Mouse (Mus musculus): ENCODE data around the gene Lrrc28. TPM values are rescaled to one million over a fixed set of nuclear protein-coding genes. Genes with fewer than 3 reads are reported as not detected.
A peak's percentile ranks its signal among the peaks of the same experiment; 100 is the strongest.

Gene Lrrc28
- total RNA-seq (2021): 14.1 and 22.0 TPM in 2 replicates
- long read RNA-seq, partial matches to known transcripts: 6 of 26 reads
- long read RNA-seq, other reads (novel, unspliced or antisense): 16 of 26 reads

DNA sequence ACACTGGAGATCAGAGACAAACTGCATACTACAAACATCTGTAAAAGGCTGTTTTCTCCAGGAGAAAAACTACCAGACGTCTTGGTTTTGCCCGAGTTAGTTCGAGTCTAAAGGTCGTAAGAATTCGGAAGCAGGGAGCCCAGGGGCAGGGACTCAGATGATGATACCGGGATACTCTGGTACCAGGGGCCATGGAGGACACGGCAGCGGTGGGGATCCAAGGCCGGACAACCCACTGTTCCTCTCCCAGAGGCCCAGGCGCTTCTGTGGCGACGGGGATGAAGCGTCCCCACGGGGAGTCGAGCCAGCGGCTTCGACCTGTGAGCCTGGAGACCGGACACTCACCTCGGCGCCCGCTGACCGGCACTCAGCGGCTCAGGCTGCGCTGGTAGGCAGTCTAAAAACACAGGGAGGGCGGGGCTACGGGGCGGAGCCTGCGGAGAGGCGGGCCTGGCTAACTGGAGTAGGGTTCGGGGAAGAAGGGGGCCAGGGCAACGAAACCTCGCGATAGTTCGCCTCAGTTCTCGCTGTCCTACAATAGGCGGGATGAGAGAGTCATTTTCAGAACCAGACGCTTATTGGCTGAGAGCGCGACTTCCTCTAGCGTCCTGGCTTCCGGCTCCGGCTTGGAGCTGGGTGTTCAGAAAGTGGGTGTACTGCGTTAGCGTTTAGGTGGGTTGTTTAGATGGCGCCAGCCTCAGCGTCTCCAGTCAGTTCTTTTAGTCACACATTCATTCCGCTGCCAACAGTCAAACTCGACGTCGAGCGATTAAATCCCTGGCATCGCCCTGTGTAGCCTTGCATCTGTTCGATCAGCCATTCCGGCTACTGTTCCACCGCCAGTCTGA is at the start of gene Lrrc28:
Gene Lrrc28, minus strand, starts transcription at position 436 of the 848 bp plus-strand sequence.
- peak; percentile 99 for DNase-seq

DNA sequence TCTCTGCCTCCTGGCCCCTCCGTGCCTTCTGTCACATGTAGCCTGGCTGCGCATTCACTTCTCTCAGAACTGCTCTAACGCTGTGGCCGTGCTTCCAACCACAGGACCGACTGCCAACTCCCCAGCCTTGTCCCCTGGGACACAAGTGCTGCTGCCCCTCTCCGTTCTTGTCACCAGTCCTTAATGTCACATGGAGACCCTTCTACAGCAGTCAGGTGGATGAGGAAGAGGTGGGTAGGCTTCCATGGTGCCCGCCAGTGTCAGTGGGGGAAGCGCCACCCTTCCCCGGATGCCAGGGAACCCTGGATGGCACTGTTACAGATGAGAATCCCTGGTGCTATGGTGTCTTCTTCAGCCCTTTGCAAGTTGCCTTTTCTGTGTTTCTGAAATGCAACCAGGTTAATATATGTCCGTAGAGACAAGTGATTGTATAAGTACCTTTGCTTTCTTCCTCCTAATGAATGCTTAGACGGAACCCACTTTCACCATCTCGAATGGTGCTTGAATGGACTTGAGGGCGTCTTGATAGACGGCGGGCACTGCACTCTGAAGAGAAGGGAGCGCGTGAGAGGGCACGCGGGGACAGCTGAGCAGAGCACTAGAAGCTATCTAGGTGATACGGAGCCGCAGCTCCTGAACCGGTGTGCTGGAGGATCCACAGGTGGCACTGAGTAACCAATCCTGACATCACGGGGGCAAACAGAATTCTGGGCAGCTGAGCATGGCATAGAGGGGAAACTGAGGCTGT is 47.9 kb upstream of the Lrrc28 start:
- no peak for DNase-seq

DNA sequence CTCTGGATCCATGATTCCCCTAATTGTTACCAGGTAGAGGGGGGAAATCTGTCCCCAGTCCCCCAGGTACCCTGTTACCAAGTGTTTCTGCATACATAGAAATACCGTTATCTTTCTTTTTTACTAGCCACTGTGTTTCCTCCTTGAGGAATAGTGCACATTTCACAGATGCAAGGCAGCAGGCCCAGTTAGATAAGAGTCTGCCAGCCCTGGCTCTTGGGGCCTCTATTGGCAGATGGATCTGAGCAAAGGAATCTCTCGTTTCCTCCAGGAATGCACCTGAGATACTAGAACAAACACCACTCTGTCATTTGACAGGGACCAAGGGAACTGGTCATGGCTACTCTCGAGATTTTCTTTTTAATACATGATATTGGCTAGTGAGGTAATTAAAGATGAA is 47.1 kb upstream of the Lrrc28 start:
- DNase-seq: no peak

DNA sequence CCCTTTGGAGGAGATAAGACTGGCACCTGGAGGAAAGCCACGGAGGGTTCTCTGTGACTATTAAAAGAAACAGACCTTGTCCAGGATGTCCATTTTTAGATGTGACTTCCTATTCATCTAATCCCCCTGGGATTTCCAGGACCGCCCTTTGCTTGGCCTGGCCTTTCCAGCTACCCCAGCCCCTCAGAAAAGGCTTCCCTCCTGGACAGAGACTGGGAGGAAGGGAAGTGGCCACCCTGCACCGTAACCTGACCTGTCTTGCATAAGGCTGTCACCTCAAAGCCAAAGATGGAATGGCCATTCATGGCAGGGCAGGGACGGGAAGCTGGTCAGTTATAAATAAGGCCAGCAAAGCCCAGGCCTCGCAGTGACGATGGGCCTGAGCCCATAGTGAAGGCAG is 46.0 kb upstream of the Lrrc28 start:
- no peak for DNase-seq

DNA sequence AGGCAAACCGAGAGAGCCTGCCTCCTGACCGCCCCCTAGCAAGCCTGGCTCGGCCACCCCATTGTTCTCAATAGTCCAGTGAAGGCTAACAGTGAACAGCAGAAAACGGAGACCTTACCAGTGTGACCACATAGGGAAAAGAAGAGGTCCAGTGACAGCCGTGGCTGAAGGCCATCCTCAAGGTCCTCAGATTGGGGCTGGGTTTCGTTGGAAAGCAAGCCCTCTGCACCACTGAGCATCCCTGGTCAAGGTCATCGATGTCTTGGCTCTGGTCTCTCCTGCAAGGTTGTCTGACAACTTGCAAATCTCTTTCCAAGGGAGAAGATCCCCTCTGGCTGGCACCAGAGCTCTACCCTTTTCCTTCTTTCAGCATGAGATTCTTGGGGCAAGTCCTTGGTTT is 44.7 kb upstream of the Lrrc28 start:
- DNase-seq: no peak

DNA sequence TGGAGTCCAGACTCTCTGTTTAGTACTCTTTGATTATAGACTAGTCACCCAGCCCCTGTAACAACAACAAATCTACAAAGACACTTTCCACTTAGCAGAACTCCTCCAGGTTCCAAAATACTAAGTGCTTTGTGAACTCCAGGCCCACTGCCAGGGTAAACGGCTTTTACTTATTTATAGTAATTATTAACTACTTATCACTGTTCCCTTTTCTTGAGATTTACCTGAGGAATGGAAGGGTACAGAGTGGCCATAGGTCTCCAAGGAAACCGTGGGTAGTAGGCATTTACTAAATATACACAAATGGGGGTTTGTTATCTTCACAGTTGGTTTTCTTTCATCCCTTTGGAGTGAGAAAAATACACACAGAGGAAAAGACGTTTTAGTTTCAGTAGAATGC is 43.2 kb upstream of the Lrrc28 start:
- no peak for DNase-seq

DNA sequence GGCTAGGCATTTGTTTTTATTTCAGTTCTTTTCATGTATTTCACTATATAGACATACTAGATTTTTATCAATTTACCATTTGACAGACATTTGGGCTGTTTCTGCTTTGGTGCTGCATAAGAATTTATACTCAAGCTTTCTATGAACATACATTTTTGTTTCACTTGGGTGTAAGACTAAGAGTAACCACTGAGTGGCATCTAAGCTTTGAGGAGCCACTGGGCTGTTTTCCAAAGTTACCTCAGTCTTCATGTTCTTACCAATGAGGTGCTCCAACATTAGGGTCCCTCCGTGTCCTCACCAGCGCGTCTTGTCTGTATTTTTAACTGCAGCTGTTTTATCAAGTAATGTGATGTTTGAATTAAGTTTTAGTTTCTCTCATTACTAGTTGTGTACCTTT is 41.5 kb upstream of the Lrrc28 start:
- no peak for DNase-seq

DNA sequence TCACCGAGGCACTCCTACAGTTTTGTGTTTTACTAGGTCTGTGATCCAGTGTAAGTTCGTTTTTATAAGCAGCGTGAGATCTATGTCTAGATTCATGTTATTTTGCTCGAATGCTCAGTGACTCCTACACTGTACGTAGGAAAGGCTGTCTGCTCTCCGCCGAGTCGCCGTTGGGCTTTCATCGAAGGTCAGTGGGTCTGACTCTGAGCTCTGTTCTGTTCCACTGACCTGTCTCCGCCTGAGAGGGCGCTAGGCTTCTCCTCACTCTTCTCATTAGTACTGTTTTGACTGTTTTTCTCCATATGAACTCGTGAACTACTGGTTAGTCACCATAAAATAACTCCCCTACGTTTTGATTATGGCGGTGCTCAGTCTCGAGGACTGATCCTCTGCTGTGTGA is 37.9 kb upstream of the Lrrc28 start:
- DNase-seq: no peak

DNA sequence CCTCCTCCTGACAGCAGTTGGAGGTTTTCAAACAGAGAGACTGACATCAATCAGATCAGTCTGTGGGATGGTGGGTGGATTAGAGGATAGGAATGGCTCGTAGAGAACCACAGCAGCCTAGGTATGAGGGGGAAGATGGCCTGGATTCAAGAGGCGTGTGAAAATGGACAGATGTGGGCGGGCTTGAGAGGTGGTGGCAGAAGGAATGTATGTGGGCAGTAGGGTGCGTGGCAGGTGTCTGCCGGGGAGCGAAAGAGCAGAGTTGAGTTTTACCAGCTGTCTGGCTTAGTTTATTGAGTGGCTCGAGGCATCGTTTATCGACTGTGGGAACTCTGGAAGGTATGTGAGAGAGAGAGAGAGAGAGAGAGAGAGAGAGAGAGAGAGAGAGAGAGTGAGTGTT is 36.0 kb upstream of the Lrrc28 start:
- DNase-seq: no peak

DNA sequence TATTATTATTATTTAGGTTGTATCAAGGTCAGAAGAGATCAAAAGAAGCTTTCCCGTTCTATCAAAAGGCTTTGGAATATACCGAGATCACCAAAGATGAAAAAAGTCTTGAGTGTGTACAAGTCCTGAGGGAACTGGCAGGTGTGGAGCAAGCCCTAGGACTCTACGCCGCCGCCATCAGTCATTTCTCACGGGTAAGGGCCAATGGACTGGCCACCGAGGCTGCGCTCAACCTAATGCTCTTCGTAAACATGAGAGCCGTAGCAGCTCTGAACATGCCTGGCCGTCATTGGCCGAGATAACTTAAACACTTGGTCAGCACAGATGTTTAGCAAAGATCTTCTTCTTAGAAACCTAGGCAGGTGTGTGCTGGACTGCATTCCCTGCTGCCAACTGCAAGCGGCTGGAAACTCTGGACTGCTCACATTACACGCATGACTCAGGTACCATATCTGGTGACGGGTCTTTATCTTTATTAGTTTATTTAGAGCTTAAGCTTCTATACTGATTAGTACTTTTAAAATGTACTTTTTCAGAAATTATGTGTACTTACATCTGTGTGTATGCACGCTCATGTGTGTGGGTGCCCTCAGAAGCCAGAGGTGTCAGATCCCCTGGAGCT is 33.9 kb upstream of the Lrrc28 start:
- no peak for DNase-seq

DNA sequence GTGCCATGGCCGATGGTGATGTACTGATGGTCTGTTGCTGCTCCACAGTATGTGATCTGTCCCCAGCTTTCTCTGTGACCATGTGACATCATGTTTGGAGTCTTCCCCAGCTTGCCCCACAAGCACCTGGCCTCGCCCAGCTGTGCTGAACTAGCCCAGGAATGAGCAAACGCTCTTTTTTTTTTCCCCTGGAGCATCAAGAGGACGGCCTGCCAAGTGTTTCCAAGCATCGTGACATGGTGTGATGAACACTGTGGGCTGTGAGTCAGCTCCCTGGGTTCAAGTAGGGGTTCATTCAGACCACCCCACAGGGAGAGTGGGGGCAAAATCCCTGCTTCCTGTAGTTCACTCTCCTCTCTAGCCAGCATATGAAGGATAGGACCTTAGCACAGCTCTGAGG is 28.6 kb upstream of the Lrrc28 start:
- no peak for DNase-seq

DNA sequence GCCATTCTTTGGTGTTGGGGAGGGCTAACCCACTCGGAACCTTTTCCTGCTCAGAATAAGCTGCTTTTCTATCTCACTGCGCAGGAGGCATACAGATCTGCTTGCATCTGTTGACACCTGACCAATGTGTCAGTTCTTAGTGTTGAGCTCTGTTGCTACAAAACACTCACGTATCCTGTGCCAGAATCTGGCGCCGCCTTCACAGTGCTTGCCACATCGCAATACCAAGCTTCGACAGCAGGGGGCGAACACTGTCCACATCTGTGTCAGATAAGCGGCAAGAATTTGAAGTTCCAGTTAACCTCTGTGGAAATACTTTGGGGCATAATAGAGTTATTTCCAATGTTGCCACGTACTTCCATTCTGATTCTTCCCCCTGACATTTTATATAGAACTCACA is 27.6 kb upstream of the Lrrc28 start:
- DNase-seq: peak; percentile 95

DNA sequence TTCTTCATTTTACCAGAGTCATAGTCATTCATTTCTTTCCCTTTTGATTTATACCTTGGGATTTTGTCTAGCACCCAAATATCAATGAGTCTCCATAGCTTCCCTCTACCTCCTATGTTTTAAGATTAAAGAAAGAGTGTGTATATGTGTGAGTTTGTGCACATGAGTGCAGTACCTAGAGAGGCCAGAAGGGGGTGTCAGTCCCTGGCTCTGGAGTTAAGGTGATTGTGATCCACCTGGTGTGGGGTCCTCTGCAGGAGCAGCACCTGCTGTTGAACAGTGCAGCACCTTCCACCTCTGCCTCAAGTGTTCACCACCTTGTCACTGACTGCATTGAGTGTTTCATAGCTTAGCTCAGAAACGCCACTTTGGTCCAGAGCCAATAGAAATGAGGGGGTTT is 25.9 kb upstream of the Lrrc28 start:
- no peak for DNase-seq

DNA sequence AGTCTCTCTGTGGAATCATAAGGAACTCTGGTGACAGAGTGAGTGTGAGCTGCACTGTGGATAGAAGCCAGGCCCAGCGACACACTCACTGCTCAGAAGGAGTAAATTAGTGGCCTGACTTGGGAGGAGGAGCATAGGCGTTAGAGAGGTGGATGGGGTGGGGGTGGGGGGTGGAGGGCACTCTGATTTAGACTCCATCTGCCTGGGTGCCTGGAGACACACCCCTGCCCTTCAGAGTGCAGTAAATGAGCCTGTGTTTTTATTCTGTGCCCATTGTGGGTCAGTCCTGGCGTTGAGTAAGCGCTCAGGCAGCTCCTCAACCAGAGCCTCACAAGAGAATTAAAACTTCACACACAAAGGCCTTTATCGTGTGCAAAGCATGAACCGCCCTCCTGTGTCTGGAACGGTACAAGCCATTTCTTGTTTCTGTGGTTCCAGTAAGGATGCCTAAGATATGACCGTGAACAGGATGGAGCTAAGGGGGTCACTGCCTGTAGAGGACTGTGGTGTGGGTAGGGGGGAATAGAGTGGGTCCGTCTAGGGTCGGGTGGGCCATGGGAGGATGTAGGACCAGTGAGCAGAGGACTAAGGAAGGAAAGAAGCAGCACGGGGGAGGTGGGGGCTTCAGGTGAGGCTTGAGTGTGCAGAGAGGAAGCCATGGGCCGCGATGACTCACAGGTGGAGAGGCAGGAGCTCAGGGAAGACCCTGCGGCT is 19.1 kb upstream of the Lrrc28 start:
- no peak for DNase-seq

DNA sequence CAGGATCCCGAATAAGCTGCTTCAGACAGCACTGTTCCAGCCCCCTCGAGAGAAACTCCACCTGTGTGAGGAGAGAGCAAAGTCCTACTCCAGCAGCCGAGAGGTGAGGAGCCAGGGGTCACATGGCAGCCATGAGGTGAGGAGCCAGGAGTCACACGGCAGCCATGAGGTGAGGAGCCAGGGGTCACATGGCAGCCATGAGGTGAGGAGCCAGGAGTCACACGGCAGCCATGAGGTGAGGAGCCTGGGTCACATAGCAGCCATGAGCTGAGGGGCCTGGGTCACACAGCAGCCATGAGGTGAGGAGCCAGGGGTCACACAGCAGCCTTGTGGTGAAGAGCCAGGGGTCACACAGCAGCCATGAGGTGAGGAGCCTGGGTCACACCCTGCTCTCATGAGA is 17.4 kb upstream of the Lrrc28 start:
- DNase-seq: no peak

DNA sequence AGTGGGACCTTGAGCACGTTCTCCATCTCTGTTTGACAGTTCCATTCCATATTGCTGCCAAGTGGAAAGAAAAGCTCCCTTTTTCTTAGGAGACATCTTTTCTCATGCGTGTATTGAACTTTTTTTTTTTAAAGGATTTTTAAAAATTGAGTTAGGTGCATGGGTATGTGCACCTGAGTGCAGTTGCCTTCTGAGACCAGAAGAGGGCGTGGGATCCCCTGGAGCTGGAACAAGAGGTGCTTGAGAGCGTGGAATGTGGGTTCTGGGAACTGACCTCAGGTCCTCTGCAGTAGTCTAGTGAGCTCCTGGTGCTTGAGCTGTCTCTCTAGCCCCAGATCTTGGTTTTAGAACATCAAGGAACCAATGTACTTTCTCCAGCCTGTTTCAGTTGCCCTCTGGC is 13.0 kb upstream of the Lrrc28 start:
- DNase-seq: no peak

DNA sequence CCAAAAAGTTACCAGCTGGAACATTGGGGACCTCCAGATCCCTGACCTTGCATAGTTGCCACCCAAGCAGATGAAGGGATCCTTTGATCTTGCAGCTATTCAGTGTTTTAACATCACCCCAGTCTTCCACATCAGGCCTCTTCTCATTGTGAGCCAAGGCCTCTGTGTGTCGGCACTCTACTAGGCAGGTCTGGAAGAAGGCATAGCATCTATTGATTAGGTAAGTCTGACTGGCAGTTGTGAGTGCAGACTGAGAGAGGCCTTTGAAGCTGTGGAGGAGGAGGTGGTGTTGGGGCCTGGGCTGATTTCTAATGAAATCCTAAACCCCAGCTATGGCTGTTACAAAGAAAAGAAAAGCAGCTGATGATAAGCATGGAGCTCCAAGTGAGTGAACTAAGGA is 10.1 kb upstream of the Lrrc28 start:
- DNase-seq: no peak

DNA sequence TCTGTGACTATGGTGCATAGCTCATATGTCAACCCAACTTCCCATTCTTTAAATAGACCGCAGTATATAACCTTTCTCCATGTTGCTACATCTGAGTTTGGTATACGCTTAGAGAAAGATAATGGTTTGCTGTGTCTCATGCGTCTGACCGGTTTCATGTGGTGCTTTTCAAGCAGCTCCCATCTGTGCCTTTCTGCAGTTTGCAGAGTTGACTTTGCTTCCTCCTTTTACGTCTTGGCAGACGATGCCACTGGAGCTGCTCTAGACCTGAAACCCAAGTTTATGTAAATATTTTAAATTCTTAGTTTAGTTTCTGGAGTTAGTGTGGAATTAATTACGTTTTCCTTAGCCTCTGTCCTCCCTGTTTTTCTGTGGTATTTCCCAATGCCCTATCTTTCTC is 9.6 kb upstream of the Lrrc28 start:
- no peak for DNase-seq

DNA sequence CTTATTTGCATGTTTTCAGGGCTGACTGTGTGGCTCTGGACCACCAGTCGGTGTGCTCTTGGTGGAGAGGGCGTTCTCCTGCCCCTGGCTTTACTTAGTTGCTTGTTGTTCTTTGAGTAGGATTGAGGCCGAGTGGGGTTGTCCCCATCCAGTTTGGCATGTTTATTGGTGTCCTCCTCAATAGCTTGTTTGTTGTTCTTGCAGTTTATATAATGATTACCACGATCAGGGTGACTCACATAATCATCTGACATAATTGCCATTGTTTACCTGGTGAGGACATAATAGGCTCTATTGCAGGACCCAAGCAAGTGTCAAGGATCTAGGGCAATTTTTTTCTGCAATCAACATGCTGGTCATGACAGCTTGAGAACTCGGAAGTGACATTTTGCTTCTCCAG is 7.1 kb upstream of the Lrrc28 start:
- no peak for DNase-seq

DNA sequence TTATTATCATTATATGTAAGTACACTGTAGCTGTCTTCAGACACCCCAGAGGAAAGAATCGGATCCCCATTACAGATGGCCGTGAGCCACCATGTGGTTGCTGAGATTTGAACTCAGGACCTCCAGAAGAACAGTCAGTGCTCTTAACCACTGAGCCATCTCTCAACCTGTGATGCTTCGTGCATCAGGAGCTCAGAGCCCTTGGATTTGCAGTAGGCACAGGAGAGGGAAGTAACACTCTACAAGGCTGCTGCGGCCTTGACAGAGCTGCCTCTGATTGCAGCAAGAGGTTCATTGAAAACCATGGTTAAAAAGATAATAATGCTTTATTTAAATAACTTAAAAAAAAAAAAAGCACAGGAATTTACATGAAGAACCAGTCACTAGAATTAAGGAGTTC is 3.3 kb upstream of the Lrrc28 start:
- DNase-seq: peak; percentile 28

DNA sequence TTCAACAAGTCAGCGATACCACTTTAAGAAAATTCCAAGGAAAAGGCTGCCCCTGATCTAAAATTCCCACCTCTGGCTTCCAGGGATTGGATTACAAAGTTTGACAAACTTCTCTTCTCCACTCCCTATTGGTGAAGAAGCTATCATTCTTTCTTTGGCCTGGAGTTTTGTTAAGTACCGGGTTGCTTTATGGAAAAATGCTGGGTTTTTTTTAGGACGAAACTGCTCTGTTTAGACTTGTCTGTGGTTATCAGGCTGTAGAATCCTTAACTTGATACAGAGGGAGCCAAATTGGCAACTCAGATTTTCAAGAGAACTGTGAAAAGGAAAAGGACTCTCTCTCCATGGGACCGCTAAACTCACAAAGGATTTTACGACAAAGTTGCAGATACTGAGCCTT is 2.2 kb upstream of the Lrrc28 start, which contains the start of gene Ttc23:
Gene Ttc23, plus strand, starts transcription at position 134 of the 400 bp plus-strand sequence.
- no peak for DNase-seq

DNA sequence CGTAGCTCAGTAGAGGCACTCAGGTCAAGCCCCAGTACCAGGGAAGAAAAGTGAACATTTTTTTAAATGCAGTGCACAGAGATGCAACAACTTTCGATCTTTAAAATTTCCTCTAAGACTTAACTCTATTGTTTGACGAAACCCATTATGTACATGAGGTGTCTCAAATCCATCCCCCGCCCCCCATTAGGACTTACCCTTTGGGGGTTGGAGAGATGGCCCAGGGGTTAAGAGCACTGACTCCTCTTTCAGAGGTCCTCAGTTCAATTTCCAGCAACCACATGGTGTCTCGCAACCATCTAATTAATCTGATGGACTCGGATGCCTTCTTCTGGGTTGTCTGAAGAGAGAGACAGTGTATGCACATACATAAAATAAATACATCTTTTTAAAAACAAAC is 1.1 kb upstream of the Lrrc28 start:
- no peak for DNase-seq

DNA sequence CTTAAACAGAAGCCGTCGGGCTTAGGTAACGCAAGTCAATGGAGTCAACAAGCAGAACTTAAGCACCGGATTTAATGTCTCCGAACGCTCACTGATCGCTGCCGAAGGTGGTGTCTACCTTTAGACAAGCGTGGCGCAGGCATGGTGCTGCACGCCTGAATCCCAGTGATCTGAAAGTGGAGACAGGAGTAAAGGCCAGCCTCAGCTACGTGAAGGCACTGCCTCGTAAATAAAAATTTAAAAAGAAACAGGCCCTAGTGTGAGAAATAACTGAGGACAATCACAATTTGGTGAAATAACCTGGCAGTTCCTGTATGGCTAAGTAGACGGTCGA is 580 bp upstream of the Lrrc28 start:
- no peak for DNase-seq

All from adrenal gland, postnatal 25 days (tissue).